Mouse (Mus musculus) megakaryocyte, embryonic 14.5 days (primary cell): ENCODE results near the gene Dap.

Experiments used
- FLI1 ChIP-seq: IDR thresholded peaks from 2 replicates; pipeline ENCODE4 v1.6.1; 2012; ENCODE audit warnings: low read length, inconsistent platforms, mixed read lengths
- GATA1 ChIP-seq: IDR thresholded peaks from 3 replicates; pipeline ENCODE4 v1.6.1; 2012; ENCODE audit warnings: mixed read lengths, low read length, inconsistent platforms, borderline replicate concordance

- no peak for TF ChIP-seq GATA1
- TF ChIP-seq FLI1, result no peak
Observed at GRCm38 (mm10) chr15:31236549-31236907, 12.4 kb downstream of the Dap start.
